Mouse (Mus musculus): Measurements from ENCODE around the gene Cers2. TPM values are rescaled to one million over a fixed set of nuclear protein-coding genes. Genes with fewer than 3 reads are reported as not detected.
A peak's percentile ranks its signal among the peaks of the same experiment; 100 is the strongest.

Gene Cers2
- polyA plus RNA-seq, 1 experiment from 2014 or later, result 182 TPM

DNA sequence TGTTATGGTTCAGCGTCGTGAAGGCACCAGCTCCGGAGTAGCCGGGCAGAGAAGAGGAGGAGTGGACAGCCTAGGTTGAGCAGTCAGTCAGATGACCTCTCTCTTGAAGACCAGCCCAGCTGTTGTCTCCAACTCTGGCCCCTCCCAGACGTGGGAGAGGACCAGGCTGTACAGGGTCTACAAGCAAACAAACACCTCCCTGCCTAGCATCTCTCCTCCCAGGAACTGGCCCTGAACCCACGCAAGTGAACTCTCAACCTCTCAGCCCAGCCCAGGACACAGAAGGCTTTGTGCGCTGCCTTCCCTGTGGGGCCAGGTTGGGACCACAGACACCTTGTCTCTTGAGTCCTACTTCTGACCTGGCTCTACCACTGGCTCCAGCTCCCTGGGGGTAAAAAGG is 7.5 kb upstream of the Cers2 start, which contains the start of gene Anxa9:
Anxa9 (minus strand) TSS at position 77 of the 400 bp plus-strand sequence.
- Histone ChIP-seq H3K9ac (ENCODE audit: low read depth, low read length) (no peak within 1 kb of the TSS), H3K4me1 (replicated peaks; ENCODE audit: control insufficient read depth, insufficient read depth, low read length) (peaks cover 7% of the 10 kb centered on the region), H3K4me2 (no peak within 1 kb of the TSS), H3K36me3 (ENCODE audit: control insufficient read depth, insufficient read depth, low read length) (peaks cover 4% of the 10 kb centered on the region), H3K27ac (ENCODE audit: low read depth, low read length) (no peak within 1 kb of the TSS), H3K4me3 (ENCODE audit: low read depth, low read length) (no peak within 1 kb of the TSS), H3K27me3 (replicated peaks; ENCODE audit: control insufficient read depth, insufficient read depth, low read length) (no peaks in the 10 kb centered on the region), H3K9me3 (ENCODE audit: control insufficient read depth, low read length) (no peaks in the 10 kb centered on the region)
- 64% methylated on average over 7 of the region's 7 CpGs for WGBS
- no peak for ATAC-seq (replicated peaks; ENCODE audit: low FRiP score)
- no peak for DNase-seq (ENCODE audit: low spot score)

DNA sequence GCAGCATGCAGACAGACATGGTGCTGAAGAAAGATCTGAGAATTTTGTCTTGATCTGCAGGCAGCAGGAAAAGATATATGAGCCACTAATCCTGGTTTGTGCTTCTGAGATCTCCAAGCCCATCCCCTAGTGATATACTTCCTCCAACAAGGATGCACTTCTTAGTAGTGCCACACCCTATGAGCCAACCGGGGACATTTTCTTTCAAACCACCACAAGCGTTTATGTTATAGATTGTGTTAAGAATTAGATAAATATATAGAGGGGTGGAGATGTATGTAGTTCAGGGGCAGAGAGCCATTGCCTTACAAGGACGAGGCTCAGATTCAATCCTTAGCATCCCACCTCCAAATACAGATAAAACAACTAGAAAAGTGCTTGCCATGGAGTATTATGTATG is 4.1 kb upstream of the Cers2 start:
- no peak overlapping the region for H3K4me3 ChIP-seq (ENCODE audit: low read depth, low read length)
- H3K9ac ChIP-seq (ENCODE audit: low read depth, low read length), result no peak overlapping the region
- H3K36me3 ChIP-seq (ENCODE audit: control insufficient read depth, insufficient read depth, low read length), result peaks cover 3% of the 10 kb centered on the region
- no peak overlapping the region for H3K4me2 ChIP-seq
- H3K4me1 ChIP-seq (replicated peaks; ENCODE audit: control insufficient read depth, insufficient read depth, low read length), result peaks cover 20% of the 10 kb centered on the region
- DNase-seq (ENCODE audit: low spot score), result no peak
- no peak overlapping the region for H3K27ac ChIP-seq (ENCODE audit: low read depth, low read length)
- no peaks in the 10 kb centered on the region for H3K9me3 ChIP-seq (ENCODE audit: control insufficient read depth, low read length)
- ATAC-seq (replicated peaks; ENCODE audit: low FRiP score), result no peak
- 59% methylated on average over 3 of the region's 3 CpGs for WGBS
- no peaks in the 10 kb centered on the region for H3K27me3 ChIP-seq (replicated peaks; ENCODE audit: control insufficient read depth, insufficient read depth, low read length)

DNA sequence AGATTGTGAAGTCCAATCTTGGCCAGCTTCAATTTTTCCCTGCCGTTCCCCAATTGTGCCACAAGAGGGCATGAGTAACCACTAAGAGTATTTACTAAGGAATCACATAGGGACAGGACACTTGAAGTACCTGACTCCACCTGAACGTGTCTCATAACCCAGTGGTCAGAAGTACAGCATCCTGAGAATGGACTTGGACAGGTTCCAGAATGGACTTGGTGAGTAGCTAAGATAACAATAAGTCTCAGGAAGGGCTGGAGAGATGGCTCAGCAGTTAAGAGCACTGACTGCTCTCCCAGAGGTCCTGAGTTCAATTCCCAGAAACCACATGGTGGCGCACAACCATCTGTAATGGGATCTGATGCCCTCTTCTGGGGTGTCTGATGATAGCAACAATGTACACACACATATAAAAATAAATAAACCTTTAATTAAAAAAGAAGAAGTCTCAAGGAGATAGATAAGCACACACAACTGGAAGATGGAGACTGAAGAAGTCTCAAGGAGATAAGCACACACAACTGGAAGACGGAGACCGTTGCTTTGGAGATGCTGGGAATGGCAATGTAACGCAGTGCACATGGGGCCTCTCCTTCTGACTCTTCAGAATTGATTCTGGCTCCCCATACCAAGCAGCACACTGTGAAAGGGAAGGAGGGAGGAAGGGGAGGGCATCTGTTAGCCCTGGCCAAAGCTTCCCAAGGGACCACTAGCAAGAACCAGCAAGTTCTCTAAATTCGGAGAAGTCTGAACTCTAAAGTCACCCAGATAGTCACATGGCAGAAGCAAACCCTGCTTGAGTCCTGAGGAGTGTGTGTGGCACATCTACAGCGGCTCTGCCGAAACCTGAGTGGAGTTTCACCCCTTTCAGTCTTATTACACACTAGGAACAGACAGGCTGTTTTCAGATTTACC is 3.4 kb upstream of the Cers2 start:
- Histone ChIP-seq H3K9me3 (ENCODE audit: control insufficient read depth, low read length) (no peaks in the 10 kb centered on the region), H3K4me1 (replicated peaks; ENCODE audit: control insufficient read depth, insufficient read depth, low read length) (peaks cover 20% of the 10 kb centered on the region), H3K4me2 (peak overlapping the region; percentile 11; the same call in 1 of the 2 replicates), H3K9ac (ENCODE audit: low read depth, low read length) (no peak overlapping the region), H3K27ac (ENCODE audit: low read depth, low read length) (peak overlapping the region; percentile 95; the same call in 1 of the 2 replicates), H3K27me3 (replicated peaks; ENCODE audit: control insufficient read depth, insufficient read depth, low read length) (no peaks in the 10 kb centered on the region), H3K36me3 (ENCODE audit: control insufficient read depth, insufficient read depth, low read length) (no peaks in the 10 kb centered on the region), H3K4me3 (ENCODE audit: low read depth, low read length) (no peak overlapping the region)
- no peak for DNase-seq (ENCODE audit: low spot score)
- ATAC-seq (replicated peaks; ENCODE audit: low FRiP score), result no peak
- 48% methylated on average over 9 of the region's 9 CpGs for WGBS

DNA sequence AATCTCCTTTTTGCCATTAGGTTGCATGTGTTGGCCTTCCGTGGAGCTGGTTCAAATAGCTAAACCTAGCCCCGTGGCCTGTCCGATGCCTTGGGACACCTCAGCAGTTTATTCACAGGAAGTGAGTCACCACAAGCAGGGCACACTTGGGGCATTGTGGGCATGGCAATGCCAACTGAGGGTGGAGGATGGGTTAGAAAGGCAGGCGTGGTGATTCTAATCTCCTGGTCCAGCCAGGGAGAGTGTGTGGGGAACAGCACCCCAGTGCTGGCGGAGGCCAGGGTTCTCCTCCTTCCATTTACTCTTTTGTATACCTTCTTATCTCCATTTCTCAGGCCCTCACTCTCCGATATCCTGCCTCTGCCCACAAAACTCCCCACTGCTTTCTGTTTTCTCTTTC is 2.0 kb upstream of the Cers2 start:
- ATAC-seq (replicated peaks; ENCODE audit: low FRiP score) (peak; percentile 59), DNase-seq (ENCODE audit: low spot score) (no peak)
- WGBS, result 35% methylated on average over 6 of the region's 6 CpGs
- Histone ChIP-seq H3K4me1 (replicated peaks; ENCODE audit: control insufficient read depth, insufficient read depth, low read length) (peaks cover 28% of the 10 kb centered on the region), H3K9me3 (ENCODE audit: control insufficient read depth, low read length) (no peaks in the 10 kb centered on the region), H3K36me3 (ENCODE audit: control insufficient read depth, insufficient read depth, low read length) (no peaks in the 10 kb centered on the region), H3K4me3 (ENCODE audit: low read depth, low read length) (peak overlapping the region; percentile 91), H3K9ac (ENCODE audit: low read depth, low read length) (peak overlapping the region; percentile 99), H3K4me2 (peak overlapping the region; percentile 78), H3K27ac (ENCODE audit: low read depth, low read length) (peak overlapping the region; percentile 95), H3K27me3 (replicated peaks; ENCODE audit: control insufficient read depth, insufficient read depth, low read length) (no peaks in the 10 kb centered on the region)

DNA sequence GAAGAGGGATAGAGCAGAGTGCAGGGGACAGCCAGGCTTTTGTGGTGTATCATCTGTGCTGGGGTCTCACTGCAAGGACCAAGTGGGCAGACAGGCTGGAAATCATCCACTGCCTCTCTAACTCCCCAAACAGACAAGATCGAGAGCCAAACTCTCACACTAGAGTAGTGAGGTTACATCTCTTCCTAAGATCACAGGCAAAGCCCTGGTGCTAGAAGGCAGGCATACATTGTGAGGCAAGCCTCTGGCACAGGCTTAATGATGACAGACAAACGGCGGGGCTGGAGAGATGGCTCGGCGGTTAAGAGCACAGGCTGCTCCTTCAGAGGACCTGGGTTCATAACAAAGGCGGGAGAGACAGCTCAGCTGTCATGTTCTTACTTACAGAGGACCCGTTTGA is 1.1 kb upstream of the Cers2 start:
- DNase-seq (ENCODE audit: low spot score) (no peak), ATAC-seq (replicated peaks; ENCODE audit: low FRiP score) (no peak)
- Histone ChIP-seq H3K4me2 (peak overlapping the region; percentile 78), H3K4me1 (replicated peaks; ENCODE audit: control insufficient read depth, insufficient read depth, low read length) (peaks cover 35% of the 10 kb centered on the region), H3K27ac (ENCODE audit: low read depth, low read length) (peak overlapping the region; percentile 95), H3K4me3 (ENCODE audit: low read depth, low read length) (peak overlapping the region; percentile 91), H3K9me3 (ENCODE audit: control insufficient read depth, low read length) (no peaks in the 10 kb centered on the region), H3K9ac (ENCODE audit: low read depth, low read length) (peak overlapping the region; percentile 99), H3K27me3 (replicated peaks; ENCODE audit: control insufficient read depth, insufficient read depth, low read length) (no peaks in the 10 kb centered on the region), H3K36me3 (ENCODE audit: control insufficient read depth, insufficient read depth, low read length) (no peaks in the 10 kb centered on the region)
- 34% methylated on average over 7 of the region's 7 CpGs for WGBS

DNA sequence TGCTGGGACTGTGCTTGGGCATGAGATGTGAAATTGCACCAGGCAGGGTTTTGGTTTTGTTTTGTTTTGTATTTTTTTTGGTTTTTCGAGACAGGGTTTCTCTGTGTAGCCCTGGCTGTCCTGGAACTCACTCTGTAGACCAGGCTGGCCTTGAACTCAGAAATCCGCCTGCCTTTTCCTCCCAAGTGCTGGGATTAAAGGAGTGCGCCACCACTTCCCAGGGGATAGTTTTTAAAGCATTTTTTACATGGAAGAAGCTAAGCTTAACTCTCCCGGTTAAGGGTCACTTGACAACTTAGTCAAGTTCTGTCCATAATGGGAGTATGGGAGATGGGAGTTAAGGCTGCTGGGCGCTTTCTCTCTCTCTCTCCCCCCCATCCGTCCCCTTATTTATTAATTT is 516 bp upstream of the Cers2 start:
- H3K4me2 ChIP-seq, result peak overlapping the region; percentile 78
- H3K9ac ChIP-seq (ENCODE audit: low read depth, low read length), result peak overlapping the region; percentile 99
- DNase-seq (ENCODE audit: low spot score) (no peak), ATAC-seq (replicated peaks; ENCODE audit: low FRiP score) (no peak)
- H3K4me1 ChIP-seq (replicated peaks; ENCODE audit: control insufficient read depth, insufficient read depth, low read length), result peaks cover 41% of the 10 kb centered on the region
- H3K9me3 ChIP-seq (ENCODE audit: control insufficient read depth, low read length), result no peaks in the 10 kb centered on the region
- H3K27ac ChIP-seq (ENCODE audit: low read depth, low read length), result peak overlapping the region; percentile 95
- no peaks in the 10 kb centered on the region for H3K27me3 ChIP-seq (replicated peaks; ENCODE audit: control insufficient read depth, insufficient read depth, low read length)
- WGBS, result 47% methylated on average over 6 of the region's 6 CpGs
- no peaks in the 10 kb centered on the region for H3K36me3 ChIP-seq (ENCODE audit: control insufficient read depth, insufficient read depth, low read length)
- H3K4me3 ChIP-seq (ENCODE audit: low read depth, low read length), result peak overlapping the region; percentile 91

DNA sequence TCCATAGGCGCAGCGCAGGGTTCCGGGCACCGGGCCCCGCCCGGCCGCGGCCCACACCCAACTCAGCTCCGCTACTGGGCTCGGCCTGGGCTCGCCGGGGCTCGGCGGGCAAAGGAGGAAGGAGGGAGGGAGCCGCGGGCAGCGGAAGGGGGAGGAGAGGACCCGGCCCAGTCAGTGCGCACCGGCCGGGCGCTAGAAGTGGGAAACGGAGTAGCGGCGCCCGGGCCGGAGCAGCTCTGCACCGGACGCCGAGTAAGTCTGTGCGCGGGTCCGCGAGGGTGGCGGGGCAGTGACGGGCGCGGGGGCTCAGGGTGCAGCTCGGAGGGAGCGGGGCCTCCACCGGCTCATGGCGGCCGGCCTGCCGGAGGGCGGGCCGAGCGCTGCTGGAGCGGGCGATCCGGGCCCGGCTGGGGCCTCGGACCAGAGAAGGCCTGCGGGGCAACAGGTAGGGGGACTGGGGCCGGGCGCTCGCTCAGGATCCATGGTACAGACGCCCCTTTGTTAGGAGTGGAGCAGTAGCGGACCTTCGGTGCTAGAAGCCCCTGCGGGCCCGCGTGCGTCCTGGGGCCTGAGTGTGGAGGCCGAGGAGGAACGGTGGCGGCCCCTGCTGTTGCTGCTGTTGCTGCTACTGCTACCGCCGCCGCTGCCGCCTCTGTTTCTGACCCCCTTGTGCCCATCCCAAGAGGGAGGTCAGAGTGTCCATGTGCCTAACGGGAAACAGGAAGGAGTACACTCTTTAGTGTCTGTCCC is 678 bp downstream of the Cers2 start:
- H3K9me3 ChIP-seq (ENCODE audit: control insufficient read depth, low read length), result no peaks in the 10 kb centered on the region
- peaks cover 3% of the 10 kb centered on the region for H3K36me3 ChIP-seq (ENCODE audit: control insufficient read depth, insufficient read depth, low read length)
- ATAC-seq (replicated peaks; ENCODE audit: low FRiP score), result peak; percentile 87

DNA sequence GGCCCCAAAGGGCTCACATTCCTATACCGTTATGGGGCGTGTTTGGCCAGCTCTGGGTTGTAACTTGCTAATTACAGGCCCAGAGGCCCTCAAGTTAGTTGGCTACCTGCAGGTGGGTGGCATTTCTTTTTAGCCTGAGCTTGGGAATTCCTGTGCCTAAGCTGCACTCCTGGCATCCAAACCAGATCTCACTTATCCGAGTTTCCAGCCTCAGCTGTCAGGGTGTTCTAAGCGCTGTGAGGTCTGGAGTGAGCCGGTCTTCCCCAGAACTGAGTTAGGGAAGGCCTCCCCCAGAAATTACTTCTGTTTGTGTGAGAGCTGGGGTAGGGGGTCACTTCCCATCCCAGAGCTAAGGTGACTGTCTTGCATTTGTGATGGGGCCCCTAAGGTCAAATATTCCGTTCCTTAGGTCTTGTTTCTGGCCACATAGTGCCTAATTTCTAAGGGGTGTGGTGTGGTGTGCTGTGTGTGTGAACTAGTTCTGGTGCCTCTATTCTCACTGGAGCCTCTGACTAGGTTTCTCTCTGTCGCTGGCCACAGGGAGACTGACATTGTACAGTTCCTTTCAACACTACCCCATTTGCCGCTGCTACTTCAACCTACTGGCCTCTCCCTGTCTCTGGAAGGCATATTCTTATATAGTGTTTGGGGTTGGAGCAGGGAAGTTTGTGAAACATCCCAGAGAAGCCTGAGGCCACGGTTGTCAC is 1.4 kb downstream of the Cers2 start:
- Histone ChIP-seq H3K27ac (ENCODE audit: low read depth, low read length) (peak overlapping the region; percentile 95), H3K27me3 (replicated peaks; ENCODE audit: control insufficient read depth, insufficient read depth, low read length) (no peaks in the 10 kb centered on the region), H3K4me1 (replicated peaks; ENCODE audit: control insufficient read depth, insufficient read depth, low read length) (peaks cover 45% of the 10 kb centered on the region), H3K9me3 (ENCODE audit: control insufficient read depth, low read length) (no peaks in the 10 kb centered on the region), H3K4me3 (ENCODE audit: low read depth, low read length) (peak overlapping the region; percentile 91), H3K4me2 (peak overlapping the region; percentile 78), H3K36me3 (ENCODE audit: control insufficient read depth, insufficient read depth, low read length) (peaks cover 10% of the 10 kb centered on the region), H3K9ac (ENCODE audit: low read depth, low read length) (peak overlapping the region; percentile 99)
- DNase-seq (ENCODE audit: low spot score) (no peak), ATAC-seq (replicated peaks; ENCODE audit: low FRiP score) (no peak; the same call in 1 of the 2 replicates)
- 11% methylated on average over 9 of the region's 9 CpGs for WGBS

More for the DNA sequence above, 678 bp downstream of the Cers2 start:
- Histone ChIP-seq H3K4me2 (peak overlapping the region; percentile 78), H3K27me3 (replicated peaks; ENCODE audit: control insufficient read depth, insufficient read depth, low read length) (no peaks in the 10 kb centered on the region), H3K9ac (ENCODE audit: low read depth, low read length) (peak overlapping the region; percentile 99), H3K27ac (ENCODE audit: low read depth, low read length) (peak overlapping the region; percentile 95), H3K4me3 (ENCODE audit: low read depth, low read length) (peak overlapping the region; percentile 91), H3K4me1 (replicated peaks; ENCODE audit: control insufficient read depth, insufficient read depth, low read length) (peaks cover 45% of the 10 kb centered on the region)
- peak; percentile 94 for DNase-seq (ENCODE audit: low spot score)
- WGBS, result under 1% methylated on average over 71 of the region's 71 CpGs
